Mouse (Mus musculus): ENCODE measurements at regions not wholly inside any gene's neighbourhood (a gene's known extent, or its start where the extent isn't known, plus 50 kb on each side); places are given as distances from the start of the nearest gene placed in this dataset.
"Not testable (repeated sequence)": the region's sequence is repeated elsewhere in the genome, so short reads cannot be mapped to it uniquely, and the experiment has no call there.

- DNase-seq (ENCODE audit: extremely low read depth, low read depth, low spot score): not testable (repeated sequence)
Measured at GRCm38 (mm10) chr12:77526581-77526980, 288.7 kb downstream of the Fut8 start.

- peak; percentile 42 for DNase-seq (ENCODE audit: extremely low read depth, low read depth, low spot score)
Measured at GRCm38 (mm10) chr12:77527499-77527898, 289.6 kb downstream of the Fut8 start.

- DNase-seq (ENCODE audit: extremely low read depth, low read depth, low spot score): no peak
Measured at GRCm38 (mm10) chr12:77527953-77528865, 290.3 kb downstream of the Fut8 start.

GRCm38 (mm10) chr12:77528868-77529271 lies 290.9 kb downstream of the Fut8 start:
- DNase-seq (ENCODE audit: extremely low read depth, low read depth, low spot score): no peak

GRCm38 (mm10) chr12:77529414-77529813 lies 291.5 kb downstream of the Fut8 start:
- DNase-seq (ENCODE audit: extremely low read depth, low read depth, low spot score): no peak

- DNase-seq (ENCODE audit: extremely low read depth, low read depth, low spot score): no peak
Measured at GRCm38 (mm10) chr12:77529955-77530354, 292.0 kb downstream of the Fut8 start.

- DNase-seq (ENCODE audit: extremely low read depth, low read depth, low spot score): no peak
Measured at GRCm38 (mm10) chr12:77531294-77531693, 293.4 kb downstream of the Fut8 start.

GRCm38 (mm10) chr12:77532547-77532946 lies 294.6 kb downstream of the Fut8 start:
- DNase-seq (ENCODE audit: extremely low read depth, low read depth, low spot score): no peak

GRCm38 (mm10) chr12:77533606-77534005 lies 295.7 kb downstream of the Fut8 start:
- DNase-seq (ENCODE audit: extremely low read depth, low read depth, low spot score): no peak

GRCm38 (mm10) chr12:77534079-77534478 lies 296.2 kb downstream of the Fut8 start:
- no peak for DNase-seq (ENCODE audit: extremely low read depth, low read depth, low spot score)

- no peak for DNase-seq (ENCODE audit: extremely low read depth, low read depth, low spot score)
Measured at GRCm38 (mm10) chr12:77535147-77535546, 297.2 kb downstream of the Fut8 start.

- no peak for DNase-seq (ENCODE audit: extremely low read depth, low read depth, low spot score)
Measured at GRCm38 (mm10) chr12:77537139-77537848, 299.4 kb downstream of the Fut8 start.

- no peak for DNase-seq (ENCODE audit: extremely low read depth, low read depth, low spot score)
Measured at GRCm38 (mm10) chr12:77539661-77540431, 301.9 kb downstream of the Fut8 start.

GRCm38 (mm10) chr12:77541051-77541765 lies 303.3 kb downstream of the Fut8 start:
- DNase-seq (ENCODE audit: extremely low read depth, low read depth, low spot score): no peak

GRCm38 (mm10) chr12:77541826-77542225 lies 303.9 kb downstream of the Fut8 start:
- no peak for DNase-seq (ENCODE audit: extremely low read depth, low read depth, low spot score)

- no peak for DNase-seq (ENCODE audit: extremely low read depth, low read depth, low spot score)
Measured at GRCm38 (mm10) chr12:77543651-77544050, 305.7 kb downstream of the Fut8 start.

GRCm38 (mm10) chr12:77546165-77546564 lies 308.2 kb downstream of the Fut8 start:
- DNase-seq (ENCODE audit: extremely low read depth, low read depth, low spot score): no peak

- DNase-seq (ENCODE audit: extremely low read depth, low read depth, low spot score): no peak
Measured at GRCm38 (mm10) chr12:77568286-77568685, 330.4 kb downstream of the Fut8 start.

- no peak for DNase-seq (ENCODE audit: extremely low read depth, low read depth, low spot score)
Measured at GRCm38 (mm10) chr12:77570501-77570900, 332.6 kb downstream of the Fut8 start.

GRCm38 (mm10) chr12:77571071-77571470 lies 333.1 kb downstream of the Fut8 start:
- DNase-seq (ENCODE audit: extremely low read depth, low read depth, low spot score): no peak

- no peak for DNase-seq (ENCODE audit: extremely low read depth, low read depth, low spot score)
Measured at GRCm38 (mm10) chr12:77575046-77575445, 337.1 kb downstream of the Fut8 start.
